20 mouse cellular contexts compared by ENCODE assay signal in the genomic region with DNA sequence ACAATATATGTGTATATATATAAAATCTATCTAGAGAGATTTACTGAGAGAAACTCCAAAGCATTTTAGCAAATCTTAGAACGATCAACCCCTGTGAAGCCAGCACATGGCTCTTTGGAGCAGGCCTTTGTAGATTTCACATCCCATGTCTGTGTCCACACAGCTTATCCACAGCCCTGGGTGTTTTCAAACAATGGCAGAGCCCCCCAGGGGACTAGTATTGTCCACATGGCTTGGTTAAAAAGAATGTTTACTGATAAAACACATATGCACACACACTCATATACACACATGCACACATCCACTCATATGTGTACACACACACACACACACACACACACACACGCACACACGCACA. TPM values are rescaled to one million over a fixed set of nuclear protein-coding genes. Genes with fewer than 3 reads are reported as not detected.
"Had no signal": no experiment of that assay in that cellular context is flagged by ENCODE, and none has a peak within 500 bp of the region (broad histone marks: within the 10 kb centered on the region; RNA-seq: fewer than 3 reads in every experiment).

No protein-coding gene starts in this region.

- DNase-seq: layer of hippocampus, postnatal 36 days; liver, embryonic 13.5 days; lung, adult 2 months; lung, postnatal 14 days; lung, postnatal 4 days; right cerebral cortex, adult 18-20 months; right cerebral cortex, postnatal 14 days; right cerebral cortex, postnatal 4 days; thymus, adult 2 months; thymus, postnatal 14 days had no signal

- H3K4me1 ChIP-seq: liver, embryonic 13.5 days had no signal

- H3K9ac ChIP-seq: kidney, embryonic 15.5 days; liver, embryonic 13.5 days had no signal

- H3K9me3 ChIP-seq: kidney, embryonic 15.5 days; liver, embryonic 13.5 days had no signal

- H3K4me3 ChIP-seq: kidney, embryonic 15.5 days; left cerebral cortex, adult 2 months; liver, embryonic 13.5 days had no signal

- H3K36me3 ChIP-seq: kidney, embryonic 15.5 days; liver, embryonic 13.5 days had no signal

- H3K27ac ChIP-seq: kidney, embryonic 15.5 days; left cerebral cortex, adult 2 months; liver, embryonic 13.5 days; stomach, postnatal 0 days had no signal

- H3K27me3 ChIP-seq: kidney, embryonic 15.5 days; liver, embryonic 13.5 days had no signal

- ATAC-seq: intestine, postnatal 0 days had no signal

- H3K4me2 ChIP-seq: kidney, embryonic 15.5 days; liver, embryonic 13.5 days had no signal

RNA-seq across cellular contexts. Expression of a gene that starts 53.4 kb away (rescaled TPM):
- polyA plus RNA-seq: intestine, postnatal 0 days; kidney, embryonic 15.5 days; limb, embryonic 11.5 days; limb, embryonic 14.5 days; liver, adult 2 months; liver, embryonic 13.5 days; liver, embryonic 16.5 days; lung, adult 2 months; lung, embryonic 16.5 days; stomach, embryonic 14.5 days; stomach, postnatal 0 days; thymus, adult 2 months had no signal
